Mouse (Mus musculus) skeletal muscle tissue, adult 2 months (tissue): ENCODE results near the gene Efhd2.

Source experiments
- DNase-seq: peaks from one replicate; pipeline ENCODE4 v3.0.0-alpha.2; 2012; ENCODE audit warnings: low read depth, low spot score

Efhd2 gene

DNA sequence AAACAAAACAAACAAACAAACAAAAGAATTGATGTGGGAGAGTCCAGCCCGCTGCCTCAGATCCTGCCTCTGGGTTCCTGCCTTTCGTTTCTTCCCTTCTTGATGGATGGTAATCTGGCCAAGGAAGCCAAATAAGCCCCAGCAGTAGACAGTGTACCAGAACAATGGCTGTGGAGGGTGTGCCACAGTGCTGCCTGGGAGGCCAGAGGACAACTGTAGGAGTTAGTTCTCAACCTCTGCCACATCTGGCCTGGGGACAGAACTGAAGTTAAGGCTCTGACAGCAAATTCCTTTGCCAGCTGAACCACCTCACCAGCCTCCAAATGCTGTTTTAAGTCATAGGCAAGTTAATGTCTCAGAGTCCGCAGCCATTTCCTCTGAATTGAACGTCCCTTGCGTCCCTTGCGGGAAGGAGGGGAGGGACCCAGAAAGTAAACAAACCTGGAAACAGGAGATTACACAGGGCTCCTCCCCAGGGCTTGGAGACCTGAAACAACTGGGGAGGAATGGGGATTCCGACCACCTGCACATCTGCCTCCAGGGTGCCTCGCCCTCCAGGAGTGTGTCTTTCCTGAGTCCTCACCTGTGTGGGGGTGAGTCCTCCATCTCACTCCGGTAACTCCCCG is 6.7 kb upstream of the Efhd2 start:
- no peak for DNase-seq

DNA sequence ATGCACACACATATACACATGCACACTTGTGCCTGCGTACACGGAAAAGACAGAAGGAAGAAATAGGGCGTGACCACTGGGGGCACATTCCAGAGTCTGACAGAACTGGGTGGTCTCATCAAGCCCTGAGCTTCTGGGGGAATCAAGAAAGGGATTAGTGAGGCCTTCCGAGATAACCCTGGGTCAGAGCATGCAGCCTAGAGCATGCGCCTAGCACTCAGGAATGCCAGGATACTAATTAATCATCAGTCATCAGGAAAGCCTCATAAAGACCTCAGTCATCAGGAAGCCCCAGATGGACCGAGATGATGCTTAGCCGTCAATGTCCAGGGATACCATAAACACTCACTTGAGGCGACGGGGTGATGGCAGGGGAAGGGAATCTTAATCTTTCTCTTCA is 5.2 kb upstream of the Efhd2 start:
- no peak for DNase-seq

DNA sequence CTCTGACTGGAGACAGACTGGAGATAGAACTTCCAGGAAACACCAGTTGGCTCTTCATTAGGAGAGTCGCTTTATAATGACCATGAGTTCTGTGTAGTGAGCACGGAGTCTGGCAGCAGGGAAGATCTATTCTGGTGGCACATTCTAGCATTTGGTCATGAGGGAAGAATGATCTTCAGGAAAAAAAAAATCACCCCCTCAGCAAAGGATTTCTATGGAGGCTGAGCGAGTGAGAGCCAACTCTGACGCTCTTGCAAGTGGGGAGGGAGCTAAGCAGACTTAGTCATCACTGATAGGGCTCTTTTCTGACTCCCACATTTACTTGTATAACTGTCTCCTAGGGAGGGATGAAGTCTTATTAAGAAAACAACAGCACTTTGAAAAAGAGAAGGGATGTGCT is 4.4 kb upstream of the Efhd2 start:
- no peak for DNase-seq

DNA sequence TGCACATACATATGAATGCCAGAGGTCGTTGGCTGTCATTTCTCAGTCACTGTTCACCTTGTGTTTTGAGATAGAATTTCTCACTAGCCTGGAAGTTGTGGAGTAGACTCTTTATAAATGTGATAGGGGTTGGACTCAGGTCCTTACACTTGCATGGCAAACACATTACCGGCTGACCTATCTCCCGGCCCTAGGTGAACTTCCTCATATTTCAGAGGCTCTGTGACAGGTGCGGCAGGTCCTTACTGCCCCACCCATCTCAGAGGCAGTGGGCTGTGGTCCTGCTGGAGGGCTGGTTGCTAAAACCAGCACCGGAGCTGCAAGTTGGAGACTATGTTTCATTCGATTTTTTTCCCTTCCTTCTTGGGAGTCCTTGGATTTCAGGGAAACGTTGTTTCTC is 3.9 kb upstream of the Efhd2 start:
- no peak for DNase-seq

DNA sequence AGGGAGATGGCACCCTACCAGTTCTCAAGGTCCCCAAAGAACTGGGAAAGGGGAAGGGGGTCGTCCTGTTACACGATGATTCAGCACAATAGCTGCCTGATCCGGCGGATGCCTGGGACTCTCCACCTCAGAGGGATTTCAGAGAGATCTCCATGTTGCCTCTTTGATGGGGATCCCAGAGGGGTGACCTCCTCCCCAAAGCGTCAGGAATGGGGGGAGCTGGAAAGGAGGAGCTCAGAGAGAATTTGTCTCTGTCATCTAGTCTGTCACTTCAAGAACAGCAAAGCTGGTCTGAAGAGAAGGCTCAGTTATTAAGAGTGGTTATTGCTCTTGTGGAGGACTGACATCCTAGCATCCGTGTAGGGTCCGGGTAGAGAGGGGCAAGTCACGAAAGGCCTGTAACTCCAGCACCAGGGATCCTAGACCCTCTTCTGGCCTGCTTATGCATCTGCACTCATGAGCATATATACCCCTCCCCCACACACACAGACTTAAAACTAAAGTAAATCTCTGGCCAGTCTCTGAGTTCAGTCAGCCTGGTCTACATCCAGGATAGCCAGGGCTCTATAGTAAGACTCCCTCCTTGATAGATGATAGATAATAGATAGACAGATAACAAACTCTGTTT is 875 bp upstream of the Efhd2 start:
- DNase-seq = no peak

DNA sequence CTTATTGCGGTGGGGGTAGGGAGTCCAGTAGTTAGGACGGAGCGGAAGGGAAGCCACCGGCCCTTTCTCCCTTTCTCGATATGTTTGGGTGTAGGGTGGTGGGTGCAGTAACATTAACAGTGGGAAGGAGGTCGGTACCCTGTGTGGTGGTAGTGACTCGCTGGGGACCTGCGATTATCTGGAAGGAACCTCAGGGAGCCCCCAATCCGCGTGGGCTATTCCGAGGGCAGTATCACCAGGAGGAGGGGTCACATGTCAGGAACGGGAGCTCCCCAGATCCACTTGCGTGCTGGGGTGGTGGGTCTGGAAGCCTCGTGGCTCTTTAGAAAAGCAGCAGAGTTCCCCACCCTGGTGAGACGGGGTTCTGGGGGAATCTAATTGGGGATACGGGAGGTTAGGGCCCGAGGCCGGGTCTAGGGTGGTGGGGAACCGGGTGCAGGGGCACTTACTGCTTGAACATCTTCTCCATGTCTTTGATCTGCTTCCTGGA is 564 bp downstream of the Efhd2 start:
- no peak for DNase-seq

DNA sequence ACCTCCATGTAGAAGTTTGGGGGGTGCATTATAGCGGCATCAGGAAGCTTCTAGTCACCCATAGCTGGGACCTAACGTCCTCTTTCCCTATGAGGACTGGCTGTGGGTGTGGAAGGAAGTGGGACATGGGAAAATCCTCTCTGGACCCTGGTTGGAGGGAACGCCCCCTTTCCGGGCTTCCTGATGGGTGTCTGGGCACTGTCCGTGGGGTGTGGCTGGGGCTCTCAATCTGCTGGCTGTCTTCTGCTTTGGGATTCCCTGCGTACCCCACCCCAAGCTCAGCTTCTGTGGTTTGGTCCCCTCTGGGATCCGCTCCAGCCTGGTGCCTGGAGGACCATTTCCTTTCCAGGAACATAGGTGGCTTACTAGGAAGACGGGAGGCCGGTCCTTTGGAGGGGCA is 1.7 kb downstream of the Efhd2 start:
- no peak for DNase-seq

DNA sequence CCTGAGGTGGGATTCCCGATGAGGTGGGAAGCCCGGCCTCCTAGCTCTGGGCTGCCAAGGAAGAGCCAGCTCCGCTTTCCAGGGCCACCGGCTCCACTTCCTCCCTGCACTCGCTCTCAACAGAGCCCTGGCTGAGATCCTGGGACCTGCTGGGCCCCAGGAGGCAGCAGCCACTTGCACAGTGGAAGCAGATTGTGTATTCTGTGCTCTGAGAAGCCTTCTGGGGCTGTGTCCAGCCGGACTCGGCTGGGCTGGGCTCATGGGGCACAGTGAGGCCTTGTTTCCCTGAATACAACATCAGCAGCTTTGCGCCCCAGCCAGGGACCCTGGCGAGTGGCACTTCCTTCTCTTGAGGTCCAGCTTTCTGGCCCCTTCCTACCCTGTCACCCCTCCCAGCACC is 2.8 kb downstream of the Efhd2 start:
- DNase-seq = no peak

DNA sequence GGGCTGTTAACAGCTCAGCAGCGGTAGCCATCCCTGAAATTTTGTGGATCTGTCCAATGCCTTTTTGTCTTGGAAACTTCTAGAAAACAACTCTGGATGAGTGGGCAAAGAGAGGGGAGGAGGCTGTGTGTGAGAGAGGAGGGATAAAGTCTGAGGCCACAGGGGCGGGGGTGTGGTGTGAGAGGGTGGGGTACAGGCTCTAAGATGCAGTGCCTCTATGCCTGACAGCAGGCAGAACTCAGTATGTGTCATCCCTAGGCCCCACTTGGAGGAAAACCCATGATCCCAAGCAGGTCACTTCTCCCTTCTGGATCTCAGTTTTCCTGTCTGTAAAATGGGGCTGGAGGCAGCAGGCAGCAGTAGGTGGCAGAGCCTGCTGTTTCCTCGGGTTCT is 3.4 kb downstream of the Efhd2 start:
- DNase-seq = no peak

DNA sequence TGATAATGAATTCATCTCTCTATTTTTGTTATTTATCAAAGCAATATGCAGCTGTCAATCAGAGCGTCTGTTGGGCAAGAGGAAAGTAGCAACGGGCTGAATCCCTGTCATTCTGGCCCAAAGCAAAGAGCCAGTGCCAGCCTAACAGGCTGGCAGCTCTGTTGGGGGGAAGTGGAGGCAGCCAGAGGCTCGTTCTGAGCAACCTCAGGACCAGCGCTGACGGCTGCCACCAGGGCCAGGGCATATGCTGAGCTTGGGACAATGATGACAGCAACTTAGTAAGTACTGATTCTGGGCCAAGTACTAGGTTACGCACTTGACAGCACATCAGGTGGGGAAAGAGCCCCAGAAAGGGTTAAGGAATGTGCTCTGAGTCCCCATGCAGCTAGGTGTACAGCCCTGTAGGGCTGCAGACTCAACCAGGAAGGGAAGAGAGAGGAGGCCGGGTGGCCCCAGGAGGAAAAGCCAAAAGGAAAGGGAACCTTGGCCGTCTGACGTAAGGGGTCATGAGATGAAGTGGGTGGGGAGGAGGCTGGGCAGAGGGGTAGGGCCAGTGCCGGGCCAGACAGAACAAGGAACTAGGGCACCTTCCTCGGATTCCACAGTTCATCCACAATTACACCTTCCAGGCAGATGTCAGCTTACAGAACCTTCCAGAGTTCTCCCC is 3.9 kb downstream of the Efhd2 start:
- no peak for DNase-seq

DNA sequence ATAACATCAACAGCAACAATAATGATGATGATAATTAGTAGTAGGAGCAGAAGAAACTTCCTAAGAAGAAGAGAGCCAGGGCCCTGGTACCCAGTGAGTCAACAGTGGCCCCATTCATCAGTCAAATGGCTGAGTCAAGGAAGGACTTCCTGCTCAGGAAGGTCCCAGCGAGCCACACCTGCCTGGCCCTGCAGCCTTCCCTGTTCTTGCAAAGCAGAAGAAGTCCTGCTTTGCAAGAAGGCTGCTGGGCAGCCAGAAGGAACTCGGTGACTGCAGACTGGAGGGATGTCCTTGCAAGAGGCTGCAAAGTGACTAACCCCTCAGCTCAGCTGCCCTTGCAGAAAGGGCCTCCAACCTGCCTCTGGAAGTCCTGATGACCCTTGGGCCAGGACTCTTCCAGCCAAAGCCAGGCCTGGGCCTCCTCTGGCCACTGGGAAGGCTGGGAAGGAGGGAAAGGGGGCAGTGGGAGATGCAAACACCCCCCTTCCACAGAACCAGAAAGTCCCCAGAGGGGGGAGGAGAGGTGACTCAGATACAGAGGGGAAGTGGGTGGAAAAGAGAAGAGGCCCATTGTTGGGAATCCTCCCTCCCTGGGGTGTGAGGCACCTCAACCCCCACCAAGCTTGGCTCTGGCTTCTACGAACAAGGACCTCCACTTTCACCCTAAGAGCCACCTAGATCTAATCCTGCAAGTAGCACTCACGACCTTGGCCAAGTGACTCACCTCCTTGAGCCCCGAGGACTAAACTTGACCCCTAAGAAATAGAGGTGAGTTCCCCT is 5.1 kb downstream of the Efhd2 start:
- no peak for DNase-seq

DNA sequence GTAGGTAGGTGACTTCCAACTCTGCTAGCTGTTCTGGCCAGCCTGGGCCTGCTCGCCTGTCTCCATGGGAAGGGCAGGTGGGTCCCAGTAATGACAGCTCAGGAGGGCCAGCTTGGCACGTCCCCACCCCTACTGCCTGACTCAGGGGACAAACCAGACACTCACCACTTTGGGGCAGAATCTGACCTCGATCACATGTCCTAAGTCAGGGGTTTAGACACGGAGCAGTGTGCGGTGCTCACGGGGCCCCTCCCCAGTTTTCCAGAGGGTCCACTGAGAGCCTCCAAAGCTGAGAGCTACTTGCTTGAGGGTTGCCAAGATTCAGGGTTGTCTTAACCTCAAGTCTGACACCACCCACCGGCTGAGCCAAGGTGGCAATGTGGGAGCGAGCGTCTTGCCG is 6.7 kb downstream of the Efhd2 start:
- no peak for DNase-seq

DNA sequence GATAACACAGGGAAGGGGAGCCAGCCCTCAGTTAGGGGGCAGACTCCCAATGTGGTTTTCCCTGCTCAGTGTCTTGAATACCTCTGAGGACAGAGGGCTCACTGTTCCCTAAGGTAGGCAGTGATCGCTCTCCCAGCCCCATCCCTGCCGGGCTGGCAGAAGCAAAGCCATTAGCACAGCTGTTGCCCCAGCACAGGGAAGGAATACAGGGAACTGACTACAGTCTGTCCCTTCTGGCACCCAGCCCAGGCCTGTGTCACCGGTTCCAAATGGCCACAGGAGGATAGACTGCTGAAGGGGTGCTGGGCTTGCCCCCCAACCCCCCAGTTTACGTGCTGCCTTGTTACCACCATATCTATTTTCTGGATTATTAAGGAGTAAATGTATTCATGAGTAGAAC is 7.2 kb downstream of the Efhd2 start:
- DNase-seq = no peak

DNA sequence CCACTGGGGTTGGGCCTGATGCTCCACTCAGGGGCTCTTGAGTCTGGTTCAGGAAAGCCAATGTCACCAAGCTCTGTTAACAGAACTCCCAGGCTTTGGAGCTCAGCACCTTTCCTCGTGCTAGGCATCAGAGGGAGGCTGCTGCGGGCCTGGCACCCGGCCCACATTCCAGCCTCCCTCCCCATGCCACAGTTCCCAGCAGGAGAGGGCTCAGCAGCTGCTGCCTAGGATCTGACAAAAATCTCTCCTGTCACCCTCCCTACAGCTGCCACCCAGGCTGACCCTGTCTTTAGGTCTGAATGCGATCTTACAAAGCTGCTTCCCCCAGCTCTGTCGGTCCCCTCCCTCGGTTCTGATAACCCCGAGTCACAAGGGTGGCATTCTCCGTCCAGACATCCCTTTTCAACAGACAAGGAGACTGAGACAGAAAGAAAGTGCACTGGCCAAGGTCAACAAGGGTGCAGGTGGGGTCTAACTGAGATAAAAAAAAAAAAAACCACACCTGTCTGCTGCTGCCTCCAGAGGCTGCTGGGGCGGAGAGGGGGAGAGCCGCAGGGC is 7.7 kb downstream of the Efhd2 start:
- no peak for DNase-seq

DNA sequence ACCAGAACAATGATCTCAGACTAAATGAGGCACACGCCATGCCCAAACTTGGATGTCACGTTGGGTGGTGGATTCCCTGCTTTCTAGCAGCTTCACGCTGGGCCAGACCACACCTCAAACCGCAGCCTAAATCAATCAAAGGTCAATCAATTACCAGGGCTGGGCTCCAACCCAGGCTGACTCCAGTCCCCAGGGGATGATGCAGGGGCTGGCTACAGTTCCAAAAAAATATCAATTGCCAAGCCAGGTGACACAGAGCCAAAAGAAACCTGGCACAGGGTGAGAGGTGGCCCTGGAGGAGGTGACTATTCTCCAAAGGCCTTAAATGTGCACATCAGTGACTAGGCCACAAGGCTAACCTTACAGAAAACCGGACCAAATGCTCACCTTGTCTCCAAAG is 9.1 kb downstream of the Efhd2 start:
- DNase-seq = no peak

DNA sequence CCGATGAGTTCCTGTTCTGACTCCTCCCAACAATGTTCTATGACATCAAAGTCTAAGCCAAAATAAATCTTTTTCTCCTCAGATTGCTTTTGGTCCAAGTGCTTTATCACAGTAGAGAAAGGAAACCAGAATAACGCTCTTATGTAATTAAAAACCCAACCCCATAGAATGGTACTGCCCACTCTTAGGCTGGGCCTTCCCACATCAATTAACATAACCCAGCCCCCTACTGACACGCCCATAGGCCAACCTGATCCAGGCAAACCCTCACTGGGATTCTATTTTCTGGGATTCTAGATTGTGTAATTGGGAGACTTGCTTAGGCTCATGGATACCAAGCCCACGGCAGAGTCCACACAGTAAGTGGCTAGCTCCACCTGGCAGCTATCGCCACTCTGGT is 9.7 kb downstream of the Efhd2 start:
- DNase-seq = no peak

DNA sequence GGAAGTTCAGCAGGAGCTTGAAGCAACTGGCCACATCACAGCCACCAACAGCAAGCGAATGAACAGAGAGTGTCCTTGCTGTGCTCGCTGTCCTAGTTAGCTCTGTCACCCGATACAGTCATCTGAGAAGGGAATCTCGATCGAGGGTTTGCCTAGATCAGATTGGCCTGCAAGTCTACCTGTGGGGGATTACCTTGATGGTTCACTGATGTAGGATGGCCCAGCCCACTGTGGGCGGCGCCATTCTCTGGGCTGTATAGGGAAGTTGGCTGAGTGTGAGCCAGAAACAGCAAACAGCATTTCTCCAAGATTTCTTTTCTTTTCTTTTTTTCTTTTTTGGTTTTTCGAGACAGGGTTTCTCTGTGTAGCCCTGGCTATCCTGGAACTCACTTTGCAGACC is 10.2 kb downstream of the Efhd2 start:
- DNase-seq = no peak

DNA sequence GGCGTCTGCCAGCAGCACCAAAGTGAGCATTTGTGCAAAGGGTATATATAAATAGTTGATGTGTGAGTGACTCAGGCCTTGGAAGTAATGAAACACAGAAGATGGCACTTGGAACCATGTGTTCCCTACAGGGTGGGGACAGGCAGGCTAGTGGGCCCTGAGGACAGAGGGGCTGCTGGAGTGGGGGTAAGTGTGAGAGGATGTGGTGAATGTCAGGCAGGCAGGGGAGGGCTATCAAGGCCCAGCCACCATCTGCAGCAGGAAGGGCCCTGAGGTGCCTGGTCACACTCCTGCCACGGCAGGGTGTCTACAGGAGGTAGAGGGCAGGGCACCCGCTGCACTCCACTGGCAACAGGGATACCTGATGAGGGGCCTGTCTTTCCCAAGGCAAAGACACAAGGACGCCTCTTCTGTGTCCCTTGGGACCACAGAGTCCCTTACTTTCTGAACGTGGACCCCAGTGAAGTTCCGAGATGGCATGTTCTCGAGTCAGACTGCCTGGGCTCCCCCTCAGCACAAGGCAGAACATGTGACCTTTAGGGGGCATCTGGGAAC is 10.9 kb downstream of the Efhd2 start:
- DNase-seq = no peak

DNA sequence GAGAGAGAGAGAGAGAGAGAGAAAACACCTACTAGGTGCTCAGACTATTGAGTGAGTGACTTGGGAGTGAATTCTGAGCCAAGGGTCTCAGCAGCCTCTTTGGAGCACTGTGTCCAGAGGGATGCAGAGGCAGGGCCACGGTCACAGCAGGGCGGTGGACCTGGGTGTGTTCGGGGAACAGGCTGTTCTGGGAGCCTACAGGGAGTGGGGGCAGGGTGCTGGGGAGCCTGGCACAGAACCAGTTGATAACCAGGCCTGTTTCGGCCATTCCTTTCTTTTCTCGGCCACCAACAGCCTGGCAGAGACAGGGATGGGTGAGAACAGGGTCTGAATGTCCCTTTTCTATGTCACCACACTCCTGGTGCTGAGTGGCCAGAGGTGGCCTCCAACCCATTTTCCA is 11.9 kb downstream of the Efhd2 start:
- DNase-seq = no peak

DNA sequence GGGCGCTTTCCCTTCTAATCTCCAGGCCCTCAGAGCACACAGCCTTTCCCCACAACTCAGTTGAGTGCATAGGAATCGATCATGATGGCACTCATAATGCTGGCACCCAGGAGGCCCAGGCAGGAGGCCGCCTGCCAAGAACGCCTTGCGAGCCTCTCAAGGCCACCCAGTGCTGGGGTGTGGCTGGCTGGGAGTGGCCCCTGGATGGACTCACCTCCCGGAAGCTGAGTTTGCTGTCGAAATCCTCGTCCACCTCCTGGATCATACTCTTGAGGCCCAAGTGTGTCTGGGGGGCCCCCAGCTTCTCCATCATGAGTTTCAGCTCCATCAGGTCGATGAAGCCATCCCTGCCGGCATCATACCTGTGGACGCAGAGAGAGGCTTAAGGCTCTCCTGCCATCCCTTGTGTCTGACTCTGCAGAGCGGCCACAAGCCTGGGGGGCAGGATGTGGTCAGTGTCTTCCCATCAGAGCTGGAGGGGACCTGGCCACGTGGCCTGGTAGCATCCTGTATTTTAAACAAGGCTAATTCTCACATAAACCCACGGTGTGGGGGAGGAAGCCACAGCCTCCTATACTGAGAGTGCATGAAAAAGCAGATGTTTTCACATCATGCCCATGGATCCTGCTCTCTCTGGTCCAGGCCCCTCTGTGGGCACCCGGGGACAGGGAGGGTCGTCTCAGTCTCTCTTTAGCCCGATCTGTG is 13.0 kb downstream of the Efhd2 start:
- no peak for DNase-seq

DNA sequence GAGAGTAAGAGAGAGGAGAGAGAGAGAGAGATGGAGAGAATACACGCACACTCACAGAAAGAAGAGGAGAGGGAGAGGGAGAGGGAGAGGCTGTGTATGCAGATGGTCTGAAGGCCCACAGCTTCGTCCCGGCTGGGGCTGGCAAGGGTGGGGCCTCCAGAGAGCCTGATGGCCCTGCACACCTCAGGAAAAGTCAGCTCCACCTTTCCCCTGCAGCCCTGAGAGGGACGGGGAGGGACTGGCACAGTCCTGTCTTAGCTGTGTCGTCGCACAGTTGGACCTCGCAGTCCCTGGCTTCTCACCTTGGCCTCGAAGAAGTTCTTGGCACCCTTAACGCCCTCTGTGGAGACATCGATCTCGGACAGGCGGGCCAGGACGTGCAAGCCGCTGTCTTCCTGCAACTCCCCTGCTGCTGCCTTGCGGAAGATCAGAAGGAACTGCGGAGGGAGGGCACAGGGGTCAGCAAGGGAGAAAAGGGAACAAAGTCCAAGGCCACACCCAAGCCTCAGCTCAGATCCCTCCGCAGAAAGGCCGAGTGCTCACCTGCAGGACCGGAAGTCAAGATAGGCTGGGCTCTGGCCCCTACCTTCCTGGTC is 14.4 kb downstream of the Efhd2 start:
- no peak for DNase-seq
